Mouse (Mus musculus): ENCODE results near the gene Spryd7. TPM values are rescaled to one million over a fixed set of nuclear protein-coding genes. Genes with fewer than 3 reads are reported as not detected.
"Not testable (repeated sequence)": the region's sequence is repeated elsewhere in the genome, so short reads cannot be mapped to it uniquely, and the experiment has no call there.

Gene Spryd7
- total RNA-seq (2014; rRNA removed): 37.4 and 44.3 TPM in 2 replicates
- 66.9 and 67.0 TPM in 2 replicates for polyA plus RNA-seq (2015; fragmentation: Nextera tagmentation; extraction: Ambion mirVana)

GRCm38 (mm10) chr14:61556289-61557147, at the start of gene Spryd7:
Gene Spryd7 (minus strand): TSS chr14:61556886.
- under 1% methylated on average over 60 of the region's 72 CpGs for WGBS
- H3K4me3 ChIP-seq (ENCODE audit: low read depth, low read length): peak within 1 kb of the TSS; percentile 73
- peak; percentile 61 for TF ChIP-seq CTCF (IDR thresholded peaks at IDR 0.05)

GRCm38 (mm10) chr14:61606088-61606487, 49.4 kb upstream of the Spryd7 start:
- not testable (repeated sequence) for H3K4me1 ChIP-seq (ENCODE audit: insufficient read depth, low read length); H3K27me3 ChIP-seq (ENCODE audit: insufficient read depth, low read length); H3K4me2 ChIP-seq (ENCODE audit: low read depth, low read length, poor library complexity, severe bottlenecking); DNase-seq (ENCODE audit: low spot score); H3K4me3 ChIP-seq (ENCODE audit: low read depth, low read length); H3K9ac ChIP-seq (replicated peaks; ENCODE audit: low read length, poor library complexity, severe bottlenecking); ATAC-seq (ENCODE audit: low FRiP score); H3K27ac ChIP-seq (ENCODE audit: low read depth, low read length); H3K9me3 ChIP-seq (ENCODE audit: low read length)
- 86% methylated on average over 2 of the region's 2 CpGs for WGBS
- peaks cover 17% of the 10 kb centered on the region; the same call in 1 of the 2 replicates for H3K36me3 ChIP-seq (ENCODE audit: insufficient read depth, low read length)

More at GRCm38 (mm10) chr14:61556289-61557147, at the start of gene Spryd7:
- Histone ChIP-seq H3K4me2 (ENCODE audit: low read depth, low read length, poor library complexity, severe bottlenecking) (peak within 1 kb of the TSS; percentile 73), H3K9ac (replicated peaks; ENCODE audit: low read length, poor library complexity, severe bottlenecking) (peak within 1 kb of the TSS; percentile 79), H3K9me3 (ENCODE audit: low read length) (no peaks in the 10 kb centered on the region), H3K27ac (ENCODE audit: low read depth, low read length) (peak within 1 kb of the TSS; percentile 90), H3K27me3 (ENCODE audit: insufficient read depth, low read length) (no peaks in the 10 kb centered on the region), H3K4me1 (ENCODE audit: insufficient read depth, low read length) (no peaks in the 10 kb centered on the region), H3K36me3 (ENCODE audit: insufficient read depth, low read length) (no peaks in the 10 kb centered on the region)
- ATAC-seq (ENCODE audit: low FRiP score): peak; percentile 97
- DNase-seq (ENCODE audit: low spot score): peak; percentile 98

- Histone ChIP-seq H3K27me3 (ENCODE audit: insufficient read depth, low read length) (no peaks in the 10 kb centered on the region), H3K27ac (ENCODE audit: low read depth, low read length) (no peak overlapping the region), H3K4me3 (ENCODE audit: low read depth, low read length) (no peak overlapping the region), H3K4me2 (ENCODE audit: low read depth, low read length, poor library complexity, severe bottlenecking) (no peak overlapping the region), H3K9me3 (ENCODE audit: low read length) (no peaks in the 10 kb centered on the region), H3K9ac (replicated peaks; ENCODE audit: low read length, poor library complexity, severe bottlenecking) (no peak overlapping the region), H3K36me3 (ENCODE audit: insufficient read depth, low read length) (peaks cover 17% of the 10 kb centered on the region; the same call in 1 of the 2 replicates), H3K4me1 (ENCODE audit: insufficient read depth, low read length) (0 out of 2 replicates have a peak, but pooled peaks cover 8% of the 10 kb centered on the region)
- no peak for DNase-seq (ENCODE audit: low spot score)
- 89% methylated on average over 3 of the region's 3 CpGs for WGBS
- ATAC-seq (ENCODE audit: low FRiP score): no peak
- TF ChIP-seq CTCF (IDR thresholded peaks at IDR 0.05): no peak
Measured at GRCm38 (mm10) chr14:61604081-61604480, 47.4 kb upstream of the Spryd7 start.

- 0 out of 2 replicates have a peak, but pooled peaks cover 8% of the 10 kb centered on the region for H3K4me1 ChIP-seq (ENCODE audit: insufficient read depth, low read length)
- peaks cover 17% of the 10 kb centered on the region; the same call in 1 of the 2 replicates for H3K36me3 ChIP-seq (ENCODE audit: insufficient read depth, low read length)
- no peaks in the 10 kb centered on the region for H3K9me3 ChIP-seq (ENCODE audit: low read length)
- no peaks in the 10 kb centered on the region for H3K27me3 ChIP-seq (ENCODE audit: insufficient read depth, low read length)
- H3K27ac ChIP-seq (ENCODE audit: low read depth, low read length): no peak overlapping the region
- H3K4me2 ChIP-seq (ENCODE audit: low read depth, low read length, poor library complexity, severe bottlenecking): no peak overlapping the region
- no peak overlapping the region for H3K4me3 ChIP-seq (ENCODE audit: low read depth, low read length)
- WGBS: 61% methylated on average over 8 of the region's 8 CpGs
- no peak overlapping the region for H3K9ac ChIP-seq (replicated peaks; ENCODE audit: low read length, poor library complexity, severe bottlenecking)
- DNase-seq (ENCODE audit: low spot score) (no peak), ATAC-seq (ENCODE audit: low FRiP score) (no peak)
- TF ChIP-seq CTCF (IDR thresholded peaks at IDR 0.05): no peak
Measured at GRCm38 (mm10) chr14:61603069-61603755, 46.5 kb upstream of the Spryd7 start.

- TF ChIP-seq CTCF (IDR thresholded peaks at IDR 0.05): no peak
- Histone ChIP-seq H3K9ac (replicated peaks; ENCODE audit: low read length, poor library complexity, severe bottlenecking) (no peak overlapping the region), H3K4me1 (ENCODE audit: insufficient read depth, low read length) (0 out of 2 replicates have a peak, but pooled peaks cover 8% of the 10 kb centered on the region), H3K27ac (ENCODE audit: low read depth, low read length) (no peak overlapping the region), H3K36me3 (ENCODE audit: insufficient read depth, low read length) (peaks cover 9% of the 10 kb centered on the region; the same call in 1 of the 2 replicates), H3K4me2 (ENCODE audit: low read depth, low read length, poor library complexity, severe bottlenecking) (no peak overlapping the region), H3K9me3 (ENCODE audit: low read length) (no peaks in the 10 kb centered on the region), H3K4me3 (ENCODE audit: low read depth, low read length) (no peak overlapping the region), H3K27me3 (ENCODE audit: insufficient read depth, low read length) (no peaks in the 10 kb centered on the region)
- 89% methylated on average over 9 of the region's 9 CpGs for WGBS
- DNase-seq (ENCODE audit: low spot score) (no peak), ATAC-seq (ENCODE audit: low FRiP score) (no peak)
Measured at GRCm38 (mm10) chr14:61601348-61601747, 44.7 kb upstream of the Spryd7 start.
